Mouse (Mus musculus) small intestine, adult 2 months (tissue): ENCODE measurements around the gene Tmc1.

Source experiments
- CTCF ChIP-seq: fragments of 200-500 bp; IDR thresholded peaks from 2 replicates; pipeline ENCODE4 v1.5.1; 2012; ENCODE audit warnings: low read depth, mild to moderate bottlenecking, control low read depth, inconsistent platforms, low read length, moderate library complexity, mixed read lengths; ENCODE audit not compliant: insufficient replicate concordance, insufficient read length; ENCODE audit errors: extremely low read depth
- POLR2A ChIP-seq: fragments of 200-500 bp; IDR thresholded peaks from 2 replicates; pipeline ENCODE4 v1.6.1; 2012; ENCODE audit warnings: low read depth, mild to moderate bottlenecking, control low read depth, inconsistent platforms, low read length, moderate library complexity

DNA sequence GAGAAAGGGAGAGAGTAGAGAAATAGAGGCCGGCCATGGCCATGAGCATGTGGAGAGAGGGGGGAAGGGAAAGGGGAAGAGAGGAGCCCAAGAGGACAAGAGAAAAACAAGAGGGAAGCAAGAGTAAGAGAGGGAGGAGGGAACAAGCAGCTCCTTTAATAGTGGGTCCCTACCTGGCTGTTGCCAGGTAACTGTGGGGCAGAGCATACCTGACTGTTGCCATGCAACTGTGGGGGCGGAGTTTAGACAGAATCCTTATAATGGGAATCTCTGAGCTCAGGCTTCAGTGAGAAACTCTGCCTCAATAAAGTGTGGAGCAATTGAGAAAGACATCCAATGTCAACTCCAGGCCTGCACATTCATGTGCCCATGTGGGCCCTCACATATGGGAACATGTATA is 38.9 kb downstream of the Tmc1 start:
- TF ChIP-seq CTCF (no peak), POLR2A (no peak)
